Mouse (Mus musculus) cerebellum, postnatal 4 days (tissue): ENCODE measurements around the gene Olfr857.
"Not testable (repeated sequence)": the region's sequence is repeated elsewhere in the genome, so short reads cannot be mapped to it uniquely, and the experiment has no call there.

Experiments used
- DNase-seq, 2 experiments: peaks; one replicate each; pipeline ENCODE4 v3.0.0; 2022; ENCODE audit warnings: low spot score in 2 of 2, mixed read lengths in 1 of 2

Gene Olfr857

DNA sequence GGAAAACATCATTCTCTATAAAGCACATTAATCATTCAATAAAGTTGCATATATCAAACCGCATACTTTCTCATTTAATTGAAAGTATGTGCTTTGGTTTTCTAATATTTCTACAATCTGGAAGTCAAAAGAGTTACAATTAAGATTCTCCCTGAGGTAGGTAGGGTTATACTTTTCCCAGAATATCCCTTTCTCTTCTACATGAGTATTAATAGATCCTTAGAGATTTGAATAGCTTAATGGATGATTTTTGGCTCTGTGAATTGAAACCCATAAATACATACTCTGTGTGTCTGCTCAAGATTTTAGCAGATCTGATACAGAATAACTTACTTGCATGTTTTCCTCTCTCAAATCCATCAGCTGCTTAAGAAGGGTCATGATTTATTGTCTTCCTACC is at the start of gene Olfr857:
TSS of gene Olfr857 (plus strand) at position 301 of the 400 bp plus-strand sequence.
- DNase-seq: no peak

DNA sequence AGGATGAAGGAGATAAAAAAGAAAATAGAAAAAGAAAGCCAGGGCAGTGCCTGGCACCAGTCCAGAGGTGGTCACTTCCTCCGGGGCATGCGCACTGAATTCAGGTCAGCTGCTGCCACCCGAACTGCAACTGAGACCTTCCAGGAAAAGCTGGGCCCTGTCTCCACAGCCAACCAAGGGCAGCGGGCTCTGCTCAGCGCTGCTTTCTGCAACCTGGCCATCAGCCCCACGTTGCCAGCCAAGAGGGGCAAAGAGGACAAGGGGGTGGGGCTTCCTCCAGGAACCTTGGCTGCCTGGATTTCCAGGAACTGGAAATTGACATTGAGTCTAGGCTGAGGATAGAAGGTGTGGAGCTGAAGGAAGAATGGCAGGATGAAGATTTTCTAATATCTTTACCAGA is 19.0 kb upstream of the Olfr857 start:
- DNase-seq: no peak

DNA sequence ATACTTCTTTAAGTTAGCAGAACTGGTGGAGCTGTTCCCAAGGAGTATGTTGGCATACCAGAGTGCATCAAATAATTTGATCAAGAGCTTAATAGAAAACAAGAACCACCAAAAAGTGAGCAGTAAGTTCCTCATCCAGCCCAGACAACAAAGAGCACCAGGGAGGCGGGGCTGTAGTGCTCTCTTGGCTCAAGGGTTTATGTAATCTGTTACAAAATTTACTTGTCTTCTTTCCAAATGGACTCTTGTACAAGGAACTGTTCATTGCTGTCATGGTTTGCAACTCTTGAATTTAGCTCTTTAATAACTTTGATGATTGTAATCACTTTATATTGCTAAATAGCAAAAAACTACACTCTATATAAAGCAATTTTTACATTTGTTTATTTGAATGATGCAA is 17.8 kb upstream of the Olfr857 start:
- no peak for DNase-seq

DNA sequence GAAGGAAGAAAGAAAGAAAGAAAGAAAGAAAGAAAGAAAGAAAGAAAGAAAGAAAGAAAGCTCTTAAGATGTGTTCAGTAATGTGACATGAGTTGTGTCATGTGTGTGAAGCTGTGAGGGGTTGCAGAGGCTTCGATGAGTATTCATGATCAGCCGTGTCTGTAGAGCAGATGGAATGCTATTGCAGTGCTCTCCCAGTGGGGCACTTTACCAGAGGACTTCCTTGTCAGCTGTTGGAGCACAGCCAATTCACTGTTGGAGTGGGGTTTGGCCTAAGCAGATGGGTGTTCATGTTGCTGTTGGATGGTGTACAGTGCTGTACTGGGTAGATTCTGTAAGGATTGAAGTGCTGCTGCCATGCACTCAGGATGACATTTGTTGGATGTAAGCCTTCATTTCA is 16.8 kb upstream of the Olfr857 start:
- no peak for DNase-seq

DNA sequence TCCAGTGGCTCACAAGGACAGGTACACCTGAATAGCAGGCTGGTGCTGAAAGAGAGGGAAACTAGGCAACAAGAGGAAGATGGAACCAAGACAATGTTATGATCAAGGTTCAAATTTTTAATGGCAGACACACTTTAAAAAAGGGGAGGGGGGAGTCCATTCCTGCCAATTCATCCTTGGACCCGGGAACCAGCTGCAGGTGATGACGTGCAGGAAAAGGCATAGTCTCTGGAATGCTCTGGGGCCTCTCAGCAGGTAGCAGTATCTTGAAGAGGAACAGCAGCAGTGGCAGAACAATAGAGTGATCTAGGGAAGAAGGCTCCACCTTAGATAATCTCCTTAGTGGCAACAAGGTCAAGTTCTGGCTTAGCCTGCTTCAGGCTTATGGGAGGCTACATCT is 14.9 kb upstream of the Olfr857 start:
- not testable (repeated sequence) for DNase-seq

DNA sequence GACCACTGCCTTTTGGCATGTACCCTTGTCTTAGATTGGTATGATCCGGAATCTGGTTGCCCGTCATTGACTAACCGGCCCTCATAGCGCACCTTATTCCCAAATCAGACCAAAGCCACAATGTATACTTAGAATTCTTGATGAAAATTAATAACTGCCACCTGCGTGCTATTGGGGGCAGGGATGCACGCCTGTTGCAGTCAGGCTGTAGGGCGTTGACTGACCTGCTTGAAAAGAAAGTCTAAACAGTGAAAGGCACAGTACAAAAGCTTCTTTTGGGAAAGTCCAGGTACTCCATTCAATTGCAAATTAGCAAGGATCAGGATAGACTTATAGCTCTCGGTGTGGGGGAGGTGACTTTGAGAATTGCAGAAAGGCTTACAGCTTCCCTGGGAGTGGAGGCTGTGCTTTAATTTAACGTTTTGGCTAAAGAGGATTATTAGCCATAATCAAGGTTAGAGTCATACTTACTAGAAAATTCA is 14.3 kb upstream of the Olfr857 start:
- not testable (repeated sequence) for DNase-seq

DNA sequence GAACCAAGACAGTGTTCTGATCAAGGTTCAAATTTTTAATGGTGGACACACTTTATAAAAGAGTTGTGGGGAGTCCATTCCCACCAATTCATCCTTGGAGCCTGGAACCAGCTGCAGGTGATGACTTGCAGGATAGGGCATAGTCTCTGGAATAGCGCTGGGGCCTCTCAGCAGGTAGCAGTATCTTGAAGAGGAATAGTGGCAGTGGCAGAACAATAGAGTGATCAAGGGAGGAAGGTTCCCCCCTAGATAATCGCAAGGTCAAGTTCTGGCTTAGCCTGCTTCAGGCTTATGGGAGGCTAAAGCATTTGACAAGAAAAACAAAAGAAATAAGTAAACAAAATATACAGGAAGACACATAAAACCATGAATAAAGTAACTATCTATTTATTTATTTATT is 4.7 kb upstream of the Olfr857 start:
- DNase-seq: not testable (repeated sequence)
